Mouse (Mus musculus) T-helper 17 cell (primary cell): ENCODE measurements around the gene Cog1.

Experiments used
- in situ Hi-C, 2 experiments: fragments of 300-600 bp; cut with MboI, MseI; formaldehyde crosslinking; loops; 1 replicate in 1 of 2; 2 replicates in 1 of 2; pipeline ENCODE4 v1.15.1; 2025; ENCODE audit warnings: high pct_unique_total_duplicates in 2 of 2

The Cog1 gene

DNA sequence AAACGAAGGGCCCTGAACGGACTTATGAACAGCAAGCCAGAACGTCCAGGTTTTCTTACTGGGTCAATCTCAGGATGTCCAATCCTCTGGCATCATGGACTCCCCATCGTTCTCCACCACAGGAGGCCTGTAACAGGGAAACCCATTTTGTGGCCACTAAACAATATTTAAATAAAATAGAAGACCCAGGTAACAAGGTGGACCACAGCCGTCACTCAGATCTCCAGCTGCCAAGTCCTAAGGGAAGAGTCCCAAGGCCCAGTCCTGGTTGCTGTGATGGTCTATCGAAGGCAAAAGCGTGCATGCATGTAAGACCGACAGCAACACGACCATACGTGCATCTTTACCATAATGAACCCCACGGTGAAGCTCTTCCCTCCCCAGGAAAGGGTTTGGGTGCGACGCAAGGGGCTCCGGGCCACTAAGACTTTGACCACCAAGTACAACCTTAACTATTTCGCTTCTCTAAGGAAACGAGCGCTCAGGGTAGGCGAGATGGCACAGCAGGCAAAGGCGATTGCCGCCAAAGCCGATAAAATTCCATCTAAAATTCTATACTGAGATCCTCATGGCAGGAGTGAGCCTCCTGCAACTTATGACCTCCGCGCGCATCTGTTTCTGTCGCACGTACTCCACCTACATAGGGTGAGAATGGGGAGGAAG lies at the start of gene Cog1:
Gene Cog1, plus strand, starts transcription at position 480 of the 663 bp plus-strand sequence.
- in situ Hi-C loops: no loop called here

GRCm38 (mm10) chr11:113600526-113601245 lies 48.3 kb upstream of the Cog1 start:
- in situ Hi-C loops: loop anchor here in 1 of 2 experiments (5.0 kb wide), 1 partner anchor 467 kb away; the partner anchor contains the start of gene Sdk2

- in situ Hi-C loops: loop anchor here in 1 of 2 experiments (5.0 kb wide), 1 partner anchor 466 kb away; the partner anchor contains the start of gene Sdk2
Measured at GRCm38 (mm10) chr11:113601616-113602343, 47.2 kb upstream of the Cog1 start.

DNA sequence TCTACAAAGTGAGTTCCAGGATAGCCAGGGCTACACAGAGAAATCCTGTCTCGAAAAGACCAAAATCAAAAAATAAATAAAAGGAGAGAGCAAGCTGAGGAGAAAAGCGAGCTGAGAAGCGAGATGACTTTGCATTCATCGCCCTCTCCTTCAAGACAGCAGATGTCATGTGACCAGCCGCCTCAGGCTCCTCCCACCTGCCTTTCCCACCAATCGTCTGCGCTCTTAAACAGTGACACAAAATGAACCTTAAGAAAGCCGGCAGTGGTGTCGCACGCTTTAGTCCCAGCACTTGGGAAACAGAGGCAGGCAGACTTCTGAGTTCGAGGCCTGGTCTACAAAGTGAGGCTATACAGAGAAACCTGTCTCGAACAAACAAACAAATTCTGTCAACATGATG lies 41.4 kb upstream of the Cog1 start:
- in situ Hi-C loops: no loop called here

GRCm38 (mm10) chr11:113609581-113609980 lies 39.4 kb upstream of the Cog1 start:
- in situ Hi-C loops: no loop called here

- in situ Hi-C loops: loop anchor here (10.0 kb wide), 1 partner anchor 115 kb away; no protein-coding TSS in a partner anchor
Measured at GRCm38 (mm10) chr11:113610266-113610665, 38.7 kb upstream of the Cog1 start.

DNA sequence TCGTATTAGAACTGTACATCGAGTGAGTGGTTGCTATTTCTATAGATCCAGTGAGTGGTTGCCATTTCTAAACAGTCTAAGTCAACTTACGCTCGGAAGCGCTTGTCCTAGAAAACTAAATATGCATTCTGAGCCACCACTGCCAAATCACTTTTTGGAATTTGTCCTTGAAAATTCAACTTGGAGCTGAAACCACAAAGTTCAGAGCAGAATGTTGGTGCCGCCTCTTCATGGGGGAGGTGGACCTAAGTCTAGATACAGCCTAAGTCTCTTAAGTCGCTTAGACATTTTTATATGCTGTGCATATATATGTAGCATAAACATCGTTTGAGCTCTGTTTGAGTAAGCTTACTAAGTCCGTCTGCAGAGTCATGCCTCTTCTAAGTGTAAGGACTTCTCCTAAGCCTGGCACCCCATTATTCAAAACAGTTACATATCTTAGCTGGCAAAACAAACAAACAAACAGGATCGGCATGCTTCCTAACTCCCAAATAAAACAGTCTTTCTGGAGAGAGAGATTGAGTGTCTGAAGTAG lies 37.8 kb upstream of the Cog1 start:
- in situ Hi-C loops: loop anchor here (10.0 kb wide), 1 partner anchor 116 kb away; no protein-coding TSS in a partner anchor

GRCm38 (mm10) chr11:113611664-113612611 lies 37.0 kb upstream of the Cog1 start:
- in situ Hi-C loops: loop anchor here (10.0 kb wide), 1 partner anchor 117 kb away; no protein-coding TSS in a partner anchor

DNA sequence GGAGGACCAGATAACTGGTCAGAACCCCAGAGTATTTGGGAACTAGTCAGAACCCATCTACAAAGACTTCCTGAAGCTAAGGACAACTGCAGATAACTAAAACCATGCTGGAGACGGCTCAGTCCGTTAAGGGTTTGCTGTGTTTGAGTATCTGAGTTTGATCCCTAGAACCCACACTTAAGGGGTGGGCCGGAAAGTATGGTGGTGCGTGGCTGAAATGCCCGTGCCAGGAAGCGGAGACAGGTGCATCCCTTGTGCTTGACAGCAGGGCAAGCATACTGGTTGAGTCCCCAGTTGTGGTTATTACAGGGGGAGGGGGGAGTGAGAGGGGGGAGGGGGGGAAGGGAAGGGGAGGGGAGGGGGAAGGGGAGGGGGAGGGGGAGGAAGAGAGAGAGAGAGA lies 34.5 kb upstream of the Cog1 start:
- in situ Hi-C loops: loop anchor here (10.0 kb wide), 1 partner anchor 120 kb away; no protein-coding TSS in a partner anchor

- in situ Hi-C loops: loop anchor here (5.0 to 10.0 kb wide), 2 partner anchors 55 to 123 kb away; no protein-coding TSS in a partner anchor
Measured at GRCm38 (mm10) chr11:113617132-113617911, 31.6 kb upstream of the Cog1 start.

DNA sequence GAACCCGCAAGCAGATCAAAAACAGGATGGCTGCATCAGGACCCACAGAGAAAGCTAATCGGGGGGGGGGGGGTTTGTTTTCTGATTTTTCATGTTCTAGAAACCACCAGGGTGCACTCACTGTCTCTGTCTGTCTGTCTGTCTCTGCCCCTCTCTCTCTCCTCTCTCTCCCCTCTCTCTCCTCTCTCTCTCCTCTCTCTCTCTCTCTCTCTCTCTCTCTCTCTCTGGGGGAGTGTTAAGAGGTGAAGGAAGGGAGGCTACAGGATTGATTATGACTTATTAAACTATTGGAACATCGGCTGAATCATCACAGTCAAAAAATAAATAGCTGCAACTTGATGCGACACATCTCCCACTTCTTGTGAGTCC lies 30.7 kb upstream of the Cog1 start:
- in situ Hi-C loops: loop anchor here (5.0 to 10.0 kb wide), 2 partner anchors 56 to 123 kb away; no protein-coding TSS in a partner anchor

- in situ Hi-C loops: loop anchor here (5.0 to 10.0 kb wide), 2 partner anchors 57 to 124 kb away; no protein-coding TSS in a partner anchor
Measured at GRCm38 (mm10) chr11:113618672-113619419, 30.1 kb upstream of the Cog1 start, which contains the start of gene Sstr2. Gene Sstr2, plus strand, starts transcription at chr11:113619342.

- in situ Hi-C loops: loop anchor here (5.0 to 10.0 kb wide), 2 partner anchors 57 to 125 kb away; no protein-coding TSS in a partner anchor
Measured at GRCm38 (mm10) chr11:113619420-113620080, 29.4 kb upstream of the Cog1 start.

GRCm38 (mm10) chr11:113621001-113621400 lies 28.0 kb upstream of the Cog1 start:
- in situ Hi-C loops: no loop called here

- in situ Hi-C loops: no loop called here
Measured at GRCm38 (mm10) chr11:113622028-113622427, 26.9 kb upstream of the Cog1 start.

GRCm38 (mm10) chr11:113625437-113625836 lies 23.5 kb upstream of the Cog1 start:
- in situ Hi-C loops: loop anchor here (5.0 kb wide), 3 partner anchors 328 to 448 kb away; no protein-coding TSS in a partner anchor

DNA sequence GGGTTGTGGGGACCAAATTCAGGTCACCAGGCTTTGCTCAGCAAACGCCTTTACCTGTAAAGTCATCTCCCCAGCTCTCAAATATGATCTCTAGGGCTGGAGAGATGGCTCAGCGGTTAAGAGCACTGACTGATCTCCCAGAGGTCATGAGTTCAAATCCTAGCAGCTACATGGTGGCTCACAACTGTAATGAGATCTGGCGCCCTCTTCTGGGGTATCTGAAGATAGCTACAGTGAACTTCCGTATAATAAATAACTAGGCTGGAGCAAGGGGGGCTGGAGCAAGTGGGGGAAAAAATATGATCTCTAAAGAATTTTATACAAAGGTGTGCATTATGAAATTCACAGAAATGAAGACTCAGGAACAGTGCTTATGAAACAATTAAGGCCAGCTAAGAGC lies 21.2 kb upstream of the Cog1 start:
- in situ Hi-C loops: loop anchor here (5.0 kb wide), 3 partner anchors 330 to 450 kb away; no protein-coding TSS in a partner anchor

DNA sequence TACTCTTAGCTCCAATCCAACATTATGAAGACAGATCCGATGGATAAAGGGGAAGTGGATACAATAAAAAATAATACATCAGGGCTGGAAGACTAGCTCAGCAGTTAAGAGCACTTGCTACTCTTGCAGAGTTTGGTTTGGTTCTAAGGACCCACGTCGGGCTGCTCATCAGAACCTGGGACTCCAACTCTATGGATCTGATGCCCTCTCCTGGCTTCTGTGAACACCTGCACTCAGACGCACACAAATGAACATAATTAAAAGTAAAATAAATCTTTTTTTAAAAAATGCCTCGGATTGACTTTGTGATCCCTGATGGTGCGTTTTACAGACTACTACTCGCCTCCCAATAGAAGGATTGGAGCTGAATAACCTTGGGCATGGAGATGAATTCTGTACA lies 18.3 kb upstream of the Cog1 start:
- in situ Hi-C loops: no loop called here
